Mouse (Mus musculus) liver, adult 2 months (tissue): ENCODE measurements around the gene Mef2a.

Experiments used
- CTCF ChIP-seq: fragments of 200-500 bp; IDR thresholded peaks from 2 replicates; pipeline ENCODE4 v1.5.1; 2011; ENCODE audit warnings: low read depth, low read length, control low read depth
- POLR2A ChIP-seq: fragments of 200-500 bp; IDR thresholded peaks from 2 replicates; pipeline ENCODE4 v1.6.1; 2011; ENCODE audit warnings: low read length, control low read depth; ENCODE audit not compliant: insufficient read depth; ENCODE audit errors: extremely low read depth

DNA sequence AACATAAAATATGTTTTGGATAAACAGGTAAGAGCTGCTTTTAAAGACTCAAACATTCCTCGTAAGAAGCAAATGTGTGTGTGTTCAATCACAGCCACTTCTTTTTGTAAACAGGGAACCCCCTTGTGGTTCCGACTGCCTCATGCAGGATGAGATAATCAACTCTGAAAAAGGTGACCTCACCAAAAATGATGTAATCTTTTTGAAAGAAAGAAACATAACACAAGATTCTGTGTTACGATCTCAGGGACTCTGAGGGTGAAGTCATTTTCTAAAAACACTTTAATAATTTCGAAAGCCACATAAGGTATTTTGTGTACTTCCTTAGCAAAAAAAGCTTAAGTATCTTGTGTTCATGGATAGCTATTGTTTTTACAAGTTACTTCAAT, 128.8 kb downstream of the Mef2a start:
- no peak for TF ChIP-seq CTCF
- no peak for TF ChIP-seq POLR2A
